Mouse (Mus musculus): ENCODE data around the gene Mia. TPM values are rescaled to one million over a fixed set of nuclear protein-coding genes. Genes with fewer than 3 reads are reported as not detected.
A peak's percentile ranks its signal among the peaks of the same experiment; 100 is the strongest.

Mia gene
- total RNA-seq, 2 experiments from 2014 or later: 1.6 to 3.3 TPM

DNA sequence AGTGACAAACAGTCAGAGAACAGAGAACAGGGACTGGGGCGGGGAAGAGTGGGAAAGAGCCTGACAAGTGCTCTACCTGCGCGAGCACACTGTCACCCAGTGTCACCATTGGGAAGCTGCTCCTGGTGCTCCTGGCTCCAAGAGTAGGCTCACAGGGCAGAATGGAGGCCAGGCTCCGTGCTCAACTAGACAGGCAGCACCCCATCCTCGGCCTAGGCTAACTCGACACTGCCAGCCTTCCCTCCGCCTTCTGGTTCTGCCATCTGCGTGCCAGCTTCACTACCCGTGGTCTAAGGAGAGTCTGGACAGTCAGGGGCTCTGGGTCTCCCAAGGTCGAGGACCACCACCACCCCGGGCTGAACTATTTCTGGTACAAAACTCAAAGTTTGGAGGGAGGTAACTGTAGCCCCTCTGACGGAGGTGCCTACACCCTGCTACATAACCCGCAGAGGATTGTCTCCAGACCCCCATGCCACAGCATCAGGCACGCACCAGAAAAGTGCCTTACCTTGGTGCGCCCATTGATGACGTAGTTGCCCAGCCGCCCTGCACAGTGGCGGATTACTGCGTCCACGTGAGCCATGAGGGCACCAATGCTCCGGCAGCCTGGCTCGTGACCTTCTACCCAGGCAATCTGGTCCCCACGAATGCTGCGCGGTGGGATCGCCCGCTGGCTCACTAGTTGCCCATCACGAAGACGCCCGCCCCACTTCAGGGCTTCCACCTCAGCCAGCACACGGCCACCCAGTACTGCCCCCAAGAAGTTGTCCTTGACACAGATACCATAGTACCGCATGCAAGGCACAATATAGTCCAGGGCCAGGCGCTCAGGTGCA, 16.6 kb downstream of the Mia start:
- no peak for DNase-seq (ENCODE audit: low spot score in 2 of 2)
- intact Hi-C loops (cut with DNase I): no loop called here

DNA sequence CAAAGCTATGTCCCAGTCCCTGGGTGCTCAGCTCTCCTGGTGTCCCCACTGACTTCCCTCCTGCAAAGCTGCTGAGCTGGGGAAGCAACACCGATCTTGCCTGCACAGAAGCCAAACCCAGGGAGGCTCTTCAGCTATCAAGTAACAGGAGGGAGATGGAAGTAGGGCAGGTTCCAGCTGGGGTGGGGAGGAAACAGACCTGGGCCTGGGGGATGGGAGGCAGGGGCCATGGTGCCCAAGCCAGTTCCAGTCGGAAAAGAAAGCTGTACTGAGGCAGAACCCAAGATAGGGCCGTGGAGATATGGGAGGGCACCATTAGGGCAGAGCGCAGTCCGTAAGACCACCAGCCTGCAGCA, 17.5 kb downstream of the Mia start:
- intact Hi-C loops (cut with DNase I): no loop called here
- no peak for DNase-seq (ENCODE audit: low spot score in 2 of 2)

DNA sequence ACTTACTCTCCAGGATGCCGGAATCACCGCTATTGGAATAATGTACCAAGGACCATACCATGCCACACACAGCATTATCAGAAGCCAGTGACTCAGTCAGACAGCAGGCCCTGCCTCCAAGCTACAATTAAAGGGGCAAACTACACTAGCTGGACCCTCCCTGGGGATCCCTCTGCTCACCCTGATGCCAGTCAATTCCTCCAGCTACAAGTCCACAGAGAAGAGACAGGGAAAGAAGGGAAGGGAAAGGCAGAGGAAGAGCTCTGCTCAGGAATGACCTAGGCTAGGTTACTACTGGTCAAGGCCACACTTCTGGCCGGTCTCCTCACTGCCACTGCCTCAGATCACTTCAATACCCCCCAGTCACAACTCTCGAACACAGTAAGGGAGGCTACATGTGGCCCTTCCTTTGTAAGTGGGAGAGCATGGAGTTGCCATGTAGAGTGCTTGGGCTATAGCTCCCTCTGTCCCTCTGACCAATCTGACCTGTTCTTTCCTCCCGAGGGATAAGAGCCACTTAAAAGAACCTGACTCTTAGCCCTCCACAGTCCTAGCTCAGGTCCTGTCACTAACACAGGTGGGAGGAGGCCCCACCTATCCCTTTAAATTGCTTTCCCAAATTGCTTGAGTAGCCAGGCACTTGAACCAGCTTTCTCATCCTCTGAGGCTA, 18.0 kb downstream of the Mia start:
- no peak for DNase-seq (ENCODE audit: low spot score in 2 of 2)
- intact Hi-C loops (cut with DNase I): no loop called here

GRCm38 (mm10) chr7:27161744-27162143, 19.2 kb downstream of the Mia start:
- intact Hi-C loops (cut with DNase I): no loop called here
- no peak for DNase-seq (ENCODE audit: low spot score in 2 of 2)

- no peak for DNase-seq (ENCODE audit: low spot score in 2 of 2)
- intact Hi-C loops (cut with DNase I): no loop called here
Observed at GRCm38 (mm10) chr7:27160921-27161320, 20.0 kb downstream of the Mia start.

GRCm38 (mm10) chr7:27159882-27160281, 21.1 kb downstream of the Mia start:
- DNase-seq (ENCODE audit: low spot score in 2 of 2): peak; percentile 91 to 97
- intact Hi-C loops (cut with DNase I): no loop called here

DNA sequence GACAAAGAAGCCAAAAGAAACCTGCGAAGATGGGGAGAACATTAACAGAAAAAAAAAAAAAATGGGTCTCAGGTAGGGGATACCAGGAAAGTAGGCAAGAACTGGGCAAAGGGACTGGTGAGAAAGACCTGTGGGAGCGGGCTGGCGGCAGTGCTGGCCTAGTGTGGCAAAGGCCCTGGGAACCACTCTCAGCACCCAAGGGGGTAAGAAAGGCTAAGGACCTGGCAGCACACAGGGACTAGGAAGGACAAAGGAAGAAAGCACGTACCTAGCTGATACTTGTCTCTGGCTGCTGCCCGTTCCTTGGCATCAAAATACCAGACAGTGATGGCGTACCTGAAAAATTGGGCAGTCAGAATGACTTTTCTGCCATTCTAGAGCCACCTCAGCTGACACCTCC, 21.7 kb downstream of the Mia start:
- DNase-seq (ENCODE audit: low spot score in 2 of 2): no peak
- intact Hi-C loops (cut with DNase I): no loop called here

DNA sequence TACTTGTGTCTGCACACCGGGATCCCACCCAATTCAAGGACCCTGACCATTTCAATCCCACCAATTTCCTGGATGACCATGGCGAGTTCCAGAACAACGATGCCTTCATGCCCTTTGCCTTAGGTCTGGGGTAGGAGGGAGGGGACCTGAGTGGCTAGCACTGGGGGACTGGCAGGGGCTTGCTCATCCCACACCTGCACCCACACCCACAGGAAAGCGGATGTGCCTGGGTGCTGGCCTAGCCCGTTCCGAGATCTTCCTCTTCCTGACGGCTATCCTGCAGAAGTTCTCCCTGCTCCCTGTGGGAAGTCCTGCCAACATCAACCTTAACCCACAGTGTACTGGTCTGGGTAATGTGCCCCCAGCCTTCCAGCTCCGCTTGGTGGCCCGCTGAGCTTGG, 22.8 kb downstream of the Mia start:
- intact Hi-C loops (cut with DNase I): no loop called here
- DNase-seq (ENCODE audit: low spot score in 2 of 2): no peak

DNA sequence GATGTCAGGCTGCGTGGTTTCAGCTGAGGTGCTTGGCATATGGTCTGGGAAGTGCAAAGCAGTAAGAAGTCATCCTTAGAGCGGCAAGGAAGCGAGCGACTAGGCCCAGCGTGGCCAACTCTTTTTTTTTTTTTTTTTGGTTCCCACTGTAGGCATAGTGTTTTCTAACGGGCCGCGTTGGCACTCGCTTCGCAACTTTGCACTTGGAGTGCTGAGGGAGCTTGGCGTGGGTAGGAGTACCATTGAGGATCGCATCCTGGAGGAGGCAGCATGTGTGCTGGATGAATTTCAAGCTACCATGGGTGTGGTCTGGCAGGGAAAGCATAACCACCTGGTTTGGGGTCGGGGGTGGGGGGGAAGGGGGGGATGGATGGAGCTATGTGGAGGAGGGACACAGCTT, 25.0 kb downstream of the Mia start:
- peak in 1 of 2 experiments; percentile 66 for DNase-seq (ENCODE audit: low spot score in 2 of 2)
- intact Hi-C loops (cut with DNase I): no loop called here

- peak in 1 of 2 experiments; percentile 32 for DNase-seq (ENCODE audit: low spot score in 2 of 2)
- intact Hi-C loops (cut with DNase I): no loop called here
Observed at GRCm38 (mm10) chr7:27153205-27153764, 27.7 kb downstream of the Mia start, which contains the start of gene Cyp2t4. Cyp2t4 (plus strand) TSS chr7:27153714.

DNA sequence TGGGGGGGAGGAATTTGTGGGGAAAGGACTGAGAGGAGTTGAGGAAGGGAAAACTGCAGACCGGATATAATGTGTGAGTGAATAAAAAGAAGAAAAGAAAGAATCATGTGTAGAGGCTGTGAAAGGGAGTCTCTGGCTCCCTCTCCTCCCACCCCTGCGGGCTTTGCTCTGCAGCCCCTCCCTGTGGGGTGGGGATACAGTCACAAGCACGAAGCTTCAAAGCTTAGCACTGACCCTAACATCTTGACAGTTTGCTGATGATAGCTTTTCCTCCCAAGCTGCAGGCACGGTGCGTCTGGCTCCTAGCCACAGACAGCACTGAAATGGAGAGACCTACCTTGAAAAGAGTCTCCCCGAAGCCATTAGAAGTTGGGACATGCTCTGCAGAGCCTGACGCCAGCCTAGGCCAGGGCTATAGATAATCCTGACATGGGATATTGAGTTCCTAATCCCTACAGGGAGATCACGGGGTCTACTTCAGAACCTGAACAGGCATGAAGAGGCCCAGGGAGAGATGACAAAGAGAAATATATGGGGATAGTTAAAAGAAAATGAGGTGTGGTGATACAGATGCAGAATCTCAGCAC, 44.5 kb downstream of the Mia start:
- intact Hi-C loops (cut with DNase I): no loop called here
- no peak for DNase-seq (ENCODE audit: low spot score in 2 of 2)

- no peak for DNase-seq (ENCODE audit: low spot score in 2 of 2)
- intact Hi-C loops (cut with DNase I): loop anchor here (2.0 kb wide), 1 partner anchor 151 kb away; no protein-coding TSS in a partner anchor
Observed at GRCm38 (mm10) chr7:27133757-27134156, 47.2 kb downstream of the Mia start.

GRCm38 (mm10) chr7:27133156-27133555, 47.8 kb downstream of the Mia start:
- intact Hi-C loops (cut with DNase I): loop anchor here (2.0 kb wide), 1 partner anchor 152 kb away; no protein-coding TSS in a partner anchor
- no peak for DNase-seq (ENCODE audit: low spot score in 2 of 2)

- DNase-seq (ENCODE audit: low spot score in 2 of 2): peak in 1 of 2 experiments; percentile 76
- intact Hi-C loops (cut with DNase I): loop anchor here (2.0 kb wide), 1 partner anchor 152 kb away; no protein-coding TSS in a partner anchor
Observed at GRCm38 (mm10) chr7:27132588-27132987, 48.4 kb downstream of the Mia start.

- intact Hi-C loops (cut with DNase I): no loop called here
- DNase-seq (ENCODE audit: low spot score in 2 of 2): no peak
Observed at GRCm38 (mm10) chr7:27131387-27131786, 49.6 kb downstream of the Mia start.

- intact Hi-C loops (cut with DNase I): no loop called here
- DNase-seq (ENCODE audit: low spot score in 2 of 2): no peak
Observed at GRCm38 (mm10) chr7:27130521-27131370, 50.2 kb downstream of the Mia start.

DNA sequence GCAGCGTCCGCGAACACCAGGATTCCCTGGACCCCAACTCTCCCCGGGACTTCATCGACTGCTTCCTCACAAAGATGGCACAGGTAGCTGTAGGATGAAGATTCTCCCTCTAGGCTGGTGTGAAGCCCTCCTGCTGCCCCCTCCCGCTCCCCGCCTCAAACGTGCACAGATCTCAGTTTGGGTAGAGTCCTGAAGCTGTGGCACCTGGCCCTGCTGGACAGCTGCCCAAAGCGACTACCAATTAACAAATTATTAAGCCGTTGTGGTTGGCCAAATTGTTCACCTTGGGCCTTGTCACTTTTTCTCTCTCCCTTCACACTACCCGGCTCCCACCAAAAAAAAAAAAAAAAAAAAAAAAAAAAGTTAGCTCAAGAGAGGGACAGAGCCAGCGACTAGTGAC, 51.1 kb downstream of the Mia start:
- intact Hi-C loops (cut with DNase I): loop anchor here (5.0 to 10.0 kb wide), 2 partner anchors 353 to 1275 kb away; no protein-coding TSS in a partner anchor
- DNase-seq (ENCODE audit: low spot score in 2 of 2): no peak
